ENCODE assay signal across 26 mouse cellular contexts in the genomic region with DNA sequence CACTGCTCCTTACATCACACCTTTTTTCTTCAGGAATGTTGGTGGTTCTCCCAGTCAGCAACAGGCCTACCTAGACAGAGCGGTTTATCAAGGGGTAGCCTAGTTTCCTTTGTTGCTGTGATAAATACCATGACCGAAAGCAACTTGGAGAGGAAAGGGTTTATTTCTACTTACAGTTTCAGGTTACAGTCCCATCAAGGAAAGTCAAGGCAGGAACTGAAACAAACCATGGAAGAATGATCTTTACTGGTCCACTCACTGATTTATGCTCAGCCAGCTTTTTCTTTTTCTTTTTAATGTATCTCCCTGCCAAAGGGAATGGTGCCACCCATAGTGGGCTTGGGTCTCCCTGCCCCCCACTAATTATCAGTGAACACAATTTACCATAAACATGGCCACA. TPM values are rescaled to one million over a fixed set of nuclear protein-coding genes. Genes with fewer than 3 reads are reported as not detected.
DNase-seq lines count a peak whose midpoint lies in the region; ATAC-seq and TF ChIP-seq lines count a peak whose summit lies in the region.
"Had no signal": no experiment of that assay in that cellular context is flagged by ENCODE, and none has a peak within 500 bp of the region (broad histone marks: within the 10 kb centered on the region; RNA-seq: fewer than 3 reads in every experiment).

No protein-coding gene starts in this region.

- DNase-seq in CH12.LX (ENCODE audit: extremely low read depth), result peak; percentile 44
- DNase-seq in urinary bladder, postnatal 14 days (ENCODE audit: low spot score), result no peak
- no peak for DNase-seq in cerebellum, adult 9-11 months
- DNase-seq in urinary bladder, postnatal 25 days (ENCODE audit: low spot score), result no peak
- DNase-seq: adrenal gland, adult 8-10 months; adrenal gland, postnatal 25 days; cerebellum, adult 11 months; cerebellum, adult 2 months; cerebellum, postnatal 10 days; cerebellum, postnatal 36 days; embryo, embryonic 11 days; gastrocnemius, adult 2 months; gastrocnemius, postnatal 14 days had no signal

- H3K9ac ChIP-seq in CH12.LX (ENCODE audit: insufficient read depth, low read depth), result no peak overlapping the region
- H3K9ac ChIP-seq: embryonic facial prominence, embryonic 13.5 days; forebrain, embryonic 12.5 days; forebrain, embryonic 15.5 days; hindbrain, embryonic 12.5 days; hindbrain, embryonic 15.5 days had no signal

- peaks cover 46% of the 10 kb centered on the region for H3K36me3 ChIP-seq in megakaryocyte, embryonic 14.5 days (replicated peaks; ENCODE audit: low read length)
- H3K36me3 ChIP-seq in CH12.LX (replicated peaks in 1 of 2; ENCODE audit: control insufficient read depth in 1 of 2, insufficient read depth in 1 of 2, low read length in 1 of 2), result no peaks in the 10 kb centered on the region
- H3K36me3 ChIP-seq in myocyte (ENCODE audit: control insufficient read depth, insufficient read depth), result no peaks in the 10 kb centered on the region
- H3K36me3 ChIP-seq: embryonic facial prominence, embryonic 10.5 days; forebrain, embryonic 12.5 days; forebrain, embryonic 15.5 days; hindbrain, embryonic 12.5 days; hindbrain, embryonic 15.5 days had no signal

- H3K9me3 ChIP-seq in megakaryocyte, embryonic 14.5 days, result no peaks in the 10 kb centered on the region; the same call in 1 of the 2 replicates
- H3K9me3 ChIP-seq in CH12.LX (replicated peaks; ENCODE audit: low read length), result peaks cover 22% of the 10 kb centered on the region
- H3K9me3 ChIP-seq: embryonic facial prominence, embryonic 10.5 days; forebrain, embryonic 15.5 days; heart, embryonic 10.5 days; hindbrain, embryonic 12.5 days had no signal

- no peaks in the 10 kb centered on the region for H3K27me3 ChIP-seq in megakaryocyte, embryonic 14.5 days (replicated peaks)
- H3K27me3 ChIP-seq in CH12.LX (replicated peaks) (no peaks in the 10 kb centered on the region), myocyte (ENCODE audit: control insufficient read depth, insufficient read depth, insufficient read length) (no peaks in the 10 kb centered on the region)
- H3K27me3 ChIP-seq: embryonic facial prominence, embryonic 13.5 days; forebrain, embryonic 12.5 days; forebrain, embryonic 15.5 days; hindbrain, embryonic 12.5 days; hindbrain, embryonic 15.5 days had no signal

- TF ChIP-seq CTCF in CH12.LX (conservative IDR thresholded peaks at IDR 0.05 in 1 of 2, IDR thresholded peaks at IDR 0.05 in 1 of 2; ENCODE audit: low read depth in 2 of 2, low read length in 2 of 2), result no peak
- TF ChIP-seq CTCF in bone marrow, adult 2 months (IDR thresholded peaks at IDR 0.05; ENCODE audit: control insufficient read depth, insufficient read depth, low read length), result no peak

- no peak overlapping the region for H3ac ChIP-seq in myocyte (ENCODE audit: control insufficient read depth, insufficient read length)

- TF ChIP-seq RAD21 in CH12.LX (IDR thresholded peaks at IDR 0.05; ENCODE audit: low read depth, low read length), result no peak

- WGBS in bone marrow, adult 2 months, result 87% methylated on average over 2 of the region's 2 CpGs

- no peak for TF ChIP-seq POLR2A in CH12.LX (IDR thresholded peaks at IDR 0.05; ENCODE audit: low read depth, low read length)
- no peak for TF ChIP-seq POLR2A in bone marrow, adult 2 months (IDR thresholded peaks at IDR 0.05; ENCODE audit: borderline replicate concordance, control insufficient read depth, low read depth, low read length)
- no peak for TF ChIP-seq POLR2A in myocyte (IDR thresholded peaks at IDR 0.05; ENCODE audit: insufficient read length, low read depth)

- ATAC-seq in megakaryocyte, adult 5-6 weeks (ENCODE audit: poor library complexity, severe bottlenecking), result no peak
- ATAC-seq: forebrain, embryonic 15.5 days had no signal

- H3K4me3 ChIP-seq in megakaryocyte, embryonic 14.5 days (replicated peaks), result peak overlapping the region; percentile 83
- H3K4me3 ChIP-seq in CH12.LX (replicated peaks in 1 of 3; ENCODE audit: low read depth in 2 of 3, low read length in 2 of 3, poor library complexity in 1 of 3) (no peak overlapping the region), myocyte (no peak overlapping the region)
- no peak overlapping the region for H3K4me3 ChIP-seq in bone marrow, adult 2 months (replicated peaks; ENCODE audit: control insufficient read depth, low read depth, low read length)
- H3K4me3 ChIP-seq: embryonic facial prominence, embryonic 10.5 days; embryonic facial prominence, embryonic 13.5 days; erythroblast, embryonic 14.5 days; forebrain, embryonic 12.5 days; forebrain, embryonic 15.5 days; gastrocnemius, adult 2 months; heart, adult 2 months; heart, embryonic 10.5 days; hindbrain, embryonic 12.5 days; hindbrain, embryonic 15.5 days had no signal

- H3K4me2 ChIP-seq in CH12.LX (ENCODE audit: insufficient read depth, low read depth, poor library complexity, severe bottlenecking), result no peak overlapping the region
- H3K4me2 ChIP-seq in myocyte (ENCODE audit: low read depth), result peak overlapping the region; percentile 43
- H3K4me2 ChIP-seq: embryonic facial prominence, embryonic 13.5 days; forebrain, embryonic 12.5 days; forebrain, embryonic 15.5 days; hindbrain, embryonic 12.5 days; hindbrain, embryonic 15.5 days had no signal

- in situ Hi-C loops in CH12.LX (cut with MboI; ENCODE audit: low pct_ligation_motif_present, low pct_unique_long_range_greater_than_20kb, low sequenced_read_pairs), result loop anchor here (5.0 kb wide), 1 partner anchor 219 kb away; no protein-coding TSS in a partner anchor

- dilution Hi-C loops in CH12.LX (cut with MboI; ENCODE audit: extremely low pct_ligation_motif_present, extremely low pct_unique_long_range_greater_than_20kb, low sequenced_read_pairs), result no loop called here

- H3K79me2 ChIP-seq in CH12.LX (replicated peaks; ENCODE audit: control insufficient read depth, extremely low read depth, insufficient read depth, poor library complexity, severe bottlenecking) (no peaks in the 10 kb centered on the region), myocyte (ENCODE audit: control insufficient read depth, insufficient read depth) (no peaks in the 10 kb centered on the region)

- peaks cover 41% of the 10 kb centered on the region for H3K4me1 ChIP-seq in megakaryocyte, embryonic 14.5 days
- peaks cover 10 to 45% of the 10 kb centered on the region in 2 experiments for H3K4me1 ChIP-seq in CH12.LX (ENCODE audit: control insufficient read depth in 1 of 2, insufficient read depth in 2 of 2)
- H3K4me1 ChIP-seq in bone marrow, adult 2 months (ENCODE audit: control insufficient read depth, insufficient read depth, low read length), result peaks cover 4% of the 10 kb centered on the region
- H3K4me1 ChIP-seq: embryonic facial prominence, embryonic 10.5 days; forebrain, embryonic 12.5 days; forebrain, embryonic 15.5 days; heart, embryonic 10.5 days; hindbrain, embryonic 12.5 days; hindbrain, embryonic 15.5 days had no signal

- H3K27ac ChIP-seq in CH12.LX (ENCODE audit: insufficient read depth, low read depth), result peak overlapping the region; percentile 76
- H3K27ac ChIP-seq in bone marrow, adult 2 months (ENCODE audit: control insufficient read depth, insufficient read depth, low read depth, low read length, poor library complexity), result peak overlapping the region; percentile 64; the same call in 1 of the 2 replicates
- H3K27ac ChIP-seq: embryonic facial prominence, embryonic 10.5 days; embryonic facial prominence, embryonic 13.5 days; forebrain, embryonic 12.5 days; forebrain, embryonic 15.5 days; heart, embryonic 10.5 days; hindbrain, embryonic 12.5 days; hindbrain, embryonic 15.5 days had no signal

- TF ChIP-seq EP300 in CH12.LX (IDR thresholded peaks at IDR 0.05; ENCODE audit: low read length), result peak; percentile 51; the same call in 1 of the 2 replicates

TF ChIP-seq in CH12.LX, 34 proteins besides CTCF, POLR2A, EP300 and RAD21:
- TF ChIP-seq MAFK (IDR thresholded peaks at IDR 0.05; ENCODE audit: insufficient replicate concordance, low read length) (peak; percentile 62; the same call in 1 of the 2 replicates), KAT2A (IDR thresholded peaks at IDR 0.05; ENCODE audit: insufficient replicate concordance, low read length) (no peak), IRF4 (IDR thresholded peaks at IDR 0.05; ENCODE audit: low read depth, low read length) (peak; percentile 62; the same call in 1 of the 2 replicates)

TF ChIP-seq in myocyte, 11 proteins besides CTCF, POLR2A, EP300 and RAD21:
- TF ChIP-seq MYOG (IDR thresholded peaks at IDR 0.05; ENCODE audit: control insufficient read depth in 1 of 3, insufficient read depth in 1 of 3, insufficient read length in 2 of 3, low read depth in 2 of 3), result no peak
- no peak for TF ChIP-seq CEBPB (IDR thresholded peaks at IDR 0.05; ENCODE audit: insufficient read depth, poor library complexity, severe bottlenecking)
- TF ChIP-seq MYOD1 (IDR thresholded peaks at IDR 0.05; ENCODE audit: control insufficient read depth in 1 of 3, insufficient read length in 2 of 3, low read depth in 2 of 3), result no peak
- no peak for TF ChIP-seq REST (IDR thresholded peaks at IDR 0.05; ENCODE audit: insufficient read depth, insufficient read length)
- no peak for TF ChIP-seq TCF3 (IDR thresholded peaks at IDR 0.05; ENCODE audit: insufficient read length, low read depth)
- no peak for TF ChIP-seq MAX (IDR thresholded peaks at IDR 0.05; ENCODE audit: low read depth)
- no peak for TF ChIP-seq TCF12 (IDR thresholded peaks at IDR 0.05; ENCODE audit: insufficient read depth, poor library complexity, severe bottlenecking)
- TF ChIP-seq SRF (IDR thresholded peaks at IDR 0.05; ENCODE audit: control insufficient read depth, insufficient read length, low read depth), result no peak
TF ChIP-seq in myocyte: peak in this region for 0.

RNA-seq across cellular contexts. Expression of a gene that starts 22.7 kb away (rescaled TPM):
- 0.35 and 0.40 TPM in 2 replicates for polyA plus RNA-seq in megakaryocyte, embryonic 14.5 days (2012; ENCODE audit: insufficient read depth, low replicate concordance)
- 32.4 and 38.2 TPM in 2 replicates for total RNA-seq in megakaryocyte, adult 5-6 weeks (2015)
- 33.6 and 39.4 TPM in 2 replicates for total RNA-seq in megakaryocyte, adult 5-6 weeks (2017)
- total RNA-seq in CH12.LX (2012; rRNA removed) (7.5 and 8.2 TPM in 2 replicates), CH12.LX (2014; rRNA removed) (11.4 and 13.3 TPM in 2 replicates)
- polyA plus RNA-seq in CH12.LX (2012; ENCODE audit: insufficient read length, low read depth) (4.0 and 4.4 TPM in 2 replicates), myocyte (2012; fragmentation: generic; extraction: Trizol) (2.0 TPM)
- polyA plus RNA-seq in bone marrow, adult 2 months (2011; ENCODE audit: insufficient read depth, insufficient read length, low replicate concordance, missing spikeins), result 8.3 and 10.1 TPM in 2 replicates
